Mouse (Mus musculus) liver, embryonic 11.5 days (tissue): Measurements from ENCODE around the gene Lrtm2. TPM values are rescaled to one million over a fixed set of nuclear protein-coding genes. Genes with fewer than 3 reads are reported as not detected.

Source experiments
- ATAC-seq: fragments of 200-750 bp; cut with Nextera tagmentation; replicated peaks from 2 replicates; pipeline ENCODE4 v1.8.0; 2017; ENCODE audit warnings: moderate number of reproducible peaks, mild to moderate bottlenecking, moderate TSS enrichment, moderate library complexity; ENCODE audit not compliant: low FRiP score
- DNase-seq: peaks from one replicate; pipeline ENCODE4 v3.0.0-alpha.2; 2017; ENCODE audit warnings: low spot score
- H3K27ac ChIP-seq: fragments of 300-500 bp; sonication (generic); 2 replicates; pipeline ENCODE4 v1.5.1; 2014; ENCODE audit warnings: mild to moderate bottlenecking, low read depth, low read length, control low read depth
- H3K27me3 ChIP-seq: fragments of 300-500 bp; sonication (generic); replicated peaks from 2 replicates; pipeline ENCODE4 v1.6.1; 2014; ENCODE audit warnings: low read length, mixed read lengths; ENCODE audit not compliant: control insufficient read depth, insufficient read depth
- H3K36me3 ChIP-seq: fragments of 300-500 bp; sonication (generic); 2 replicates; pipeline ENCODE4 v1.6.1; 2014; ENCODE audit warnings: mild to moderate bottlenecking, low read length, moderate library complexity, mixed read lengths; ENCODE audit not compliant: control insufficient read depth, insufficient read depth
- H3K4me1 ChIP-seq: fragments of 300-500 bp; sonication (generic); replicated peaks from 2 replicates; pipeline ENCODE4 v1.6.1; 2014; ENCODE audit warnings: low read length, mixed read lengths; ENCODE audit not compliant: control insufficient read depth, insufficient read depth
- H3K4me2 ChIP-seq: fragments of 300-500 bp; sonication (generic); 2 replicates; pipeline ENCODE4 v1.6.1; 2014; ENCODE audit warnings: mild to moderate bottlenecking, control low read depth, moderate library complexity
- H3K4me3 ChIP-seq: fragments of 300-500 bp; sonication (generic); 2 replicates; pipeline ENCODE4 v1.5.1; 2014; ENCODE audit warnings: low read depth, low read length, control low read depth
- H3K9ac ChIP-seq: fragments of 300-500 bp; sonication (generic); 2 replicates; pipeline ENCODE4 v1.6.1; 2014; ENCODE audit warnings: low read depth, low read length, control low read depth
- H3K9me3 ChIP-seq: fragments of 300-500 bp; sonication (generic); 2 replicates; pipeline ENCODE4 v1.6.1; 2016; ENCODE audit warnings: low read length, inconsistent platforms, mixed read lengths; ENCODE audit not compliant: control insufficient read depth
- WGBS: fragments of 180-500 bp; shearing (Covaris S2); extraction: QIAGEN DNeasy Blood & Tissue Kit; methylation state at CpG from one replicate; pipeline ENCODE4 v1.1.7; 2014; 5-methylcytosine and 5-hydroxymethylcytosine counted together
- polyA plus RNA-seq: library from polyadenylated mRNA; unstranded; fragments of >200 nt; fragmentation: Nextera tagmentation; extraction: Ambion mirVana; gene quantifications from 2 replicates; pipeline ENCODE4 v1.2.1, GENCODE M21; 2014

Lrtm2 gene
- polyA plus RNA-seq, 1 experiment from 2014 or later: not detected

- 19% methylated on average over 6 of the region's 6 CpGs for WGBS
- DNase-seq (no peak), ATAC-seq (no peak)
- no peak overlapping the region for H3K27ac ChIP-seq
- no peak overlapping the region; the same call in 1 of the 2 replicates for H3K4me2 ChIP-seq
- H3K9me3 ChIP-seq: no peaks in the 10 kb centered on the region
- peaks cover 69% of the 10 kb centered on the region for H3K27me3 ChIP-seq
- no peaks in the 10 kb centered on the region for H3K36me3 ChIP-seq
- H3K4me3 ChIP-seq: no peak overlapping the region
- no peaks in the 10 kb centered on the region for H3K4me1 ChIP-seq
- no peak overlapping the region for H3K9ac ChIP-seq
Measured at GRCm38 (mm10) chr6:119329936-119330335, 630 bp downstream of the Lrtm2 start.

GRCm38 (mm10) chr6:119329215-119329714 lies 1.3 kb downstream of the Lrtm2 start:
- H3K4me1 ChIP-seq: no peaks in the 10 kb centered on the region
- no peak overlapping the region for H3K27ac ChIP-seq
- H3K4me2 ChIP-seq: no peak overlapping the region
- no peak for ATAC-seq
- H3K36me3 ChIP-seq: no peaks in the 10 kb centered on the region
- peaks cover 73% of the 10 kb centered on the region for H3K27me3 ChIP-seq
- no peak for DNase-seq
- no peak overlapping the region for H3K9ac ChIP-seq
- no peak overlapping the region for H3K4me3 ChIP-seq
- 2% methylated on average over 8 of the region's 8 CpGs for WGBS
- H3K9me3 ChIP-seq: no peaks in the 10 kb centered on the region

- no peak for ATAC-seq
- no peak overlapping the region for H3K4me2 ChIP-seq
- no peaks in the 10 kb centered on the region for H3K36me3 ChIP-seq
- H3K9me3 ChIP-seq: no peaks in the 10 kb centered on the region
- no peak overlapping the region for H3K9ac ChIP-seq
- 7% methylated on average over 11 of the region's 11 CpGs for WGBS
- no peak overlapping the region for H3K4me3 ChIP-seq
- H3K27ac ChIP-seq: no peak overlapping the region
- H3K27me3 ChIP-seq: peaks cover 73% of the 10 kb centered on the region
- DNase-seq: no peak
- no peaks in the 10 kb centered on the region for H3K4me1 ChIP-seq
Measured at GRCm38 (mm10) chr6:119328521-119329115, 1.9 kb downstream of the Lrtm2 start.

- no peak for DNase-seq
- WGBS: 20% methylated on average over 7 of the region's 7 CpGs
- ATAC-seq: no peak
Measured at GRCm38 (mm10) chr6:119326541-119326940, 4.0 kb downstream of the Lrtm2 start.

GRCm38 (mm10) chr6:119325978-119326377 lies 4.6 kb downstream of the Lrtm2 start:
- H3K27me3 ChIP-seq: peaks cover 57% of the 10 kb centered on the region
- H3K36me3 ChIP-seq: no peaks in the 10 kb centered on the region
- H3K4me2 ChIP-seq: no peak overlapping the region
- DNase-seq (no peak), ATAC-seq (no peak)
- H3K9ac ChIP-seq: no peak overlapping the region
- H3K27ac ChIP-seq: no peak overlapping the region
- H3K4me3 ChIP-seq: no peak overlapping the region
- no peaks in the 10 kb centered on the region for H3K9me3 ChIP-seq
- no peaks in the 10 kb centered on the region for H3K4me1 ChIP-seq
- 64% methylated on average over 6 of the region's 6 CpGs for WGBS

More at GRCm38 (mm10) chr6:119326541-119326940, 4.0 kb downstream of the Lrtm2 start:
- Histone ChIP-seq H3K36me3 (no peaks in the 10 kb centered on the region), H3K27ac (no peak overlapping the region), H3K4me3 (no peak overlapping the region), H3K4me1 (no peaks in the 10 kb centered on the region), H3K4me2 (no peak overlapping the region), H3K27me3 (peaks cover 63% of the 10 kb centered on the region), H3K9me3 (no peaks in the 10 kb centered on the region), H3K9ac (no peak overlapping the region)

- no peaks in the 10 kb centered on the region for H3K4me1 ChIP-seq
- DNase-seq: no peak
- no peak for ATAC-seq
- H3K27ac ChIP-seq: no peak overlapping the region
- no peaks in the 10 kb centered on the region for H3K36me3 ChIP-seq
- H3K4me2 ChIP-seq: no peak overlapping the region
- H3K9me3 ChIP-seq: no peaks in the 10 kb centered on the region
- WGBS: 52% methylated on average over 10 of the region's 10 CpGs
- no peak overlapping the region for H3K4me3 ChIP-seq
- peaks cover 45% of the 10 kb centered on the region for H3K27me3 ChIP-seq
- no peak overlapping the region for H3K9ac ChIP-seq
Measured at GRCm38 (mm10) chr6:119324776-119325175, 5.8 kb downstream of the Lrtm2 start.

- Histone ChIP-seq H3K4me1 (no peaks in the 10 kb centered on the region), H3K27me3 (peaks cover 17% of the 10 kb centered on the region), H3K9me3 (no peaks in the 10 kb centered on the region)
Measured at GRCm38 (mm10) chr6:119321752-119322151, 8.8 kb downstream of the Lrtm2 start.

GRCm38 (mm10) chr6:119320481-119320880 lies 10.1 kb downstream of the Lrtm2 start:
- no peak for DNase-seq
- ATAC-seq: no peak
- H3K4me2 ChIP-seq: no peak overlapping the region
- H3K9me3 ChIP-seq: no peaks in the 10 kb centered on the region
- H3K36me3 ChIP-seq: no peaks in the 10 kb centered on the region
- H3K4me1 ChIP-seq: no peaks in the 10 kb centered on the region
- H3K4me3 ChIP-seq: no peak overlapping the region
- 38% methylated on average over 16 of the region's 16 CpGs for WGBS
- no peak overlapping the region for H3K27ac ChIP-seq
- H3K9ac ChIP-seq: no peak overlapping the region
- peaks cover 12% of the 10 kb centered on the region for H3K27me3 ChIP-seq

More at GRCm38 (mm10) chr6:119321752-119322151, 8.8 kb downstream of the Lrtm2 start:
- no peak for ATAC-seq
- H3K36me3 ChIP-seq: no peaks in the 10 kb centered on the region
- no peak overlapping the region for H3K4me3 ChIP-seq
- 72% methylated on average over 7 of the region's 7 CpGs for WGBS
- DNase-seq: no peak
- H3K4me2 ChIP-seq: no peak overlapping the region
- H3K27ac ChIP-seq: no peak overlapping the region
- no peak overlapping the region for H3K9ac ChIP-seq

GRCm38 (mm10) chr6:119319358-119319757 lies 11.2 kb downstream of the Lrtm2 start:
- no peaks in the 10 kb centered on the region for H3K36me3 ChIP-seq
- H3K4me2 ChIP-seq: no peak overlapping the region
- DNase-seq (no peak), ATAC-seq (no peak)
- H3K27me3 ChIP-seq: peaks cover 5% of the 10 kb centered on the region
- 71% methylated on average over 2 of the region's 2 CpGs for WGBS
- no peak overlapping the region for H3K9ac ChIP-seq
- H3K9me3 ChIP-seq: no peaks in the 10 kb centered on the region
- no peaks in the 10 kb centered on the region for H3K4me1 ChIP-seq
- H3K4me3 ChIP-seq: no peak overlapping the region
- no peak overlapping the region for H3K27ac ChIP-seq
